ENCODE assay signal across 8 mouse cellular contexts in genomic region chrX:152336546-152337332, GRCm38 (mm10). TPM values are rescaled to one million over a fixed set of nuclear protein-coding genes. Genes with fewer than 3 reads are reported as not detected.
DNase-seq lines count a peak whose midpoint lies in the region; ATAC-seq lines count a peak whose summit lies in the region.

No protein-coding gene starts in this region.

- peak; percentile 94 for DNase-seq in CD4-positive, CD25-positive, alpha-beta regulatory T cell, adult 2 months (ENCODE audit: low read depth, low spot score)
- DNase-seq in liver = peak; percentile 84
- DNase-seq in monocyte, adult 2 months (ENCODE audit: low read depth in 1 of 2, low spot score in 2 of 2) = peak; percentile 66 to 67
- DNase-seq in spleen, postnatal 14 days (ENCODE audit: low spot score in 2 of 2) = peak; percentile 46 to 52

- WGBS in heart, embryonic 12.5 days = 16% methylated on average over 33 of the region's 33 CpGs
- 24% methylated on average over 32 of the region's 33 CpGs for WGBS in kidney, embryonic 16.5 days

- peaks cover 34% of the 10 kb centered on the region for H3K27me3 ChIP-seq in heart, embryonic 12.5 days (replicated peaks)
- H3K27me3 ChIP-seq in kidney, embryonic 16.5 days (ENCODE audit: insufficient read depth, low read length) = peaks cover 38% of the 10 kb centered on the region; the same call in 1 of the 2 replicates

- peak; percentile 85 for ATAC-seq in erythroid progenitor cell, adult 5-6 weeks (replicated peaks; ENCODE audit: low FRiP score, poor library complexity, severe bottlenecking)
- peak; percentile 98 for ATAC-seq in heart, embryonic 12.5 days (ENCODE audit: insufficient number of reproducible peaks, low FRiP score)
- peak; percentile 99 for ATAC-seq in kidney, embryonic 16.5 days (ENCODE audit: low FRiP score, low TSS enrichment)

- peak overlapping the region; percentile 73 for H3K9ac ChIP-seq in heart, embryonic 12.5 days
- peak overlapping the region; percentile 68 for H3K9ac ChIP-seq in kidney, embryonic 16.5 days (replicated peaks; ENCODE audit: low read length)

- H3K4me1 ChIP-seq in brown adipose tissue, adult 24 weeks (ENCODE audit: control insufficient read depth, insufficient read depth, insufficient read length, low read length) = no peaks in the 10 kb centered on the region
- peaks cover 12% of the 10 kb centered on the region; the same call in 1 of the 2 replicates for H3K4me1 ChIP-seq in heart, embryonic 12.5 days (replicated peaks)
- peaks cover 7% of the 10 kb centered on the region; the same call in 1 of the 2 replicates for H3K4me1 ChIP-seq in kidney, embryonic 16.5 days (ENCODE audit: insufficient read depth, low read length)

- no peaks in the 10 kb centered on the region for H3K9me3 ChIP-seq in heart, embryonic 12.5 days (replicated peaks)
- no peaks in the 10 kb centered on the region for H3K9me3 ChIP-seq in kidney, embryonic 16.5 days (ENCODE audit: low read length)

- peak overlapping the region; percentile 63 for H3K4me2 ChIP-seq in heart, embryonic 12.5 days
- peak overlapping the region; percentile 50 for H3K4me2 ChIP-seq in kidney, embryonic 16.5 days (replicated peaks; ENCODE audit: low read depth, low read length)

- peak overlapping the region; percentile 48 for H3K4me3 ChIP-seq in brown adipose tissue, adult 24 weeks (ENCODE audit: insufficient read depth, low read depth, low read length)
- peak overlapping the region; percentile 34 for H3K4me3 ChIP-seq in heart, embryonic 12.5 days
- H3K4me3 ChIP-seq in kidney, embryonic 16.5 days (ENCODE audit: low read length) = peak overlapping the region; percentile 30

- peaks cover 23% of the 10 kb centered on the region for H3K36me3 ChIP-seq in heart, embryonic 12.5 days
- peaks cover 20% of the 10 kb centered on the region for H3K36me3 ChIP-seq in kidney, embryonic 16.5 days (ENCODE audit: insufficient read depth, low read length)

- H3K27ac ChIP-seq in brown adipose tissue, adult 24 weeks (replicated peaks; ENCODE audit: low read depth, low read length) = peak overlapping the region; percentile 72
- H3K27ac ChIP-seq in heart, embryonic 12.5 days (ENCODE audit: poor library complexity, severe bottlenecking) = peak overlapping the region; percentile 86
- peak overlapping the region; percentile 96 for H3K27ac ChIP-seq in kidney, embryonic 16.5 days (ENCODE audit: low read length)

RNA-seq across cellular contexts. Expression of gene Tspyl2, which starts 5.5 kb away (rescaled TPM):
- 7.0 and 7.7 TPM in 2 replicates for polyA plus RNA-seq in brown adipose tissue, adult 24 weeks (2012; ENCODE audit: insufficient read depth, insufficient read length, missing spikeins)
- total RNA-seq in erythroid progenitor cell, adult 5-6 weeks (2015; ENCODE audit: low replicate concordance) = 0.84 and 1.4 TPM in 2 replicates
- total RNA-seq in erythroid progenitor cell, adult 5-6 weeks (2017; ENCODE audit: low replicate concordance) = 2.0 and 2.1 TPM in 2 replicates
- polyA plus RNA-seq in heart, embryonic 12.5 days (2016; fragmentation: Nextera tagmentation; extraction: Ambion mirVana) = 19.5 and 22.3 TPM in 2 replicates
- 31.1 and 35.9 TPM in 2 replicates for polyA plus RNA-seq in kidney, embryonic 16.5 days (2015; fragmentation: Nextera tagmentation; extraction: Ambion mirVana)

RNA-seq across cellular contexts. Expression of gene Kantr, which starts 9.4 kb away (rescaled TPM):
- polyA plus RNA-seq in brown adipose tissue, adult 24 weeks (2012; ENCODE audit: insufficient read depth, insufficient read length, missing spikeins) = 2.9 and 3.3 TPM in 2 replicates
- total RNA-seq in erythroid progenitor cell, adult 5-6 weeks (2015; ENCODE audit: low replicate concordance) = 15.1 and 24.3 TPM in 2 replicates
- total RNA-seq in erythroid progenitor cell, adult 5-6 weeks (2017; ENCODE audit: low replicate concordance) = 2.8 and 3.8 TPM in 2 replicates
- 8.8 and 10.9 TPM in 2 replicates for polyA plus RNA-seq in heart, embryonic 12.5 days (2016; fragmentation: Nextera tagmentation; extraction: Ambion mirVana)
- 14.3 and 17.6 TPM in 2 replicates for polyA plus RNA-seq in kidney, embryonic 16.5 days (2015; fragmentation: Nextera tagmentation; extraction: Ambion mirVana)

RNA-seq across cellular contexts. Expression of gene Gpr173, which starts 31.8 kb away (rescaled TPM):
- 1.2 TPM in 1 of 2 replicates, not detected in the other for polyA plus RNA-seq in brown adipose tissue, adult 24 weeks (2012; ENCODE audit: insufficient read depth, insufficient read length, missing spikeins)
- not detected in 2 replicates for total RNA-seq in erythroid progenitor cell, adult 5-6 weeks (2015; ENCODE audit: low replicate concordance)
- total RNA-seq in erythroid progenitor cell, adult 5-6 weeks (2017; ENCODE audit: low replicate concordance) = not detected in 2 replicates
- polyA plus RNA-seq in heart, embryonic 12.5 days (2016; fragmentation: Nextera tagmentation; extraction: Ambion mirVana) = 2.9 and 3.4 TPM in 2 replicates
- 3.8 and 6.0 TPM in 2 replicates for polyA plus RNA-seq in kidney, embryonic 16.5 days (2015; fragmentation: Nextera tagmentation; extraction: Ambion mirVana)

Comparison
In these comparisons a context has a peak if more than half of its experiments do, and no peak if none do; other contexts are left out.
1. Peak in every context shown above with its lines: DNase-seq, ATAC-seq, H3K4me3 ChIP-seq and H3K27ac ChIP-seq.